Mouse (Mus musculus): ENCODE results near the gene Crygc. TPM values are rescaled to one million over a fixed set of nuclear protein-coding genes. Genes with fewer than 3 reads are reported as not detected.

The Crygc gene
- polyA plus RNA-seq, 1 experiment, result not detected

- Histone ChIP-seq H3K4me1 (ENCODE audit: control insufficient read depth, insufficient read depth, insufficient read length) (no peaks in the 10 kb centered on the region), H3K27ac (ENCODE audit: insufficient read depth, low read length) (no peak overlapping the region), H3K4me3 (ENCODE audit: extremely low read depth, insufficient read depth, insufficient read length) (no peak overlapping the region; the same call in 1 of the 2 replicates), H3K27me3 (ENCODE audit: control insufficient read depth, insufficient read depth, low read length) (no peaks in the 10 kb centered on the region), H3K36me3 (ENCODE audit: control insufficient read depth, insufficient read depth, low read length) (no peaks in the 10 kb centered on the region)
- peak; percentile 7 to 23 for DNase-seq (ENCODE audit: low read depth in 1 of 2, low spot score in 2 of 2)
- TF ChIP-seq POLR2A (IDR thresholded peaks at IDR 0.05; ENCODE audit: low read depth, low read length) (no peak), CTCF (IDR thresholded peaks at IDR 0.05; ENCODE audit: extremely low read depth, insufficient read depth, insufficient read length, insufficient replicate concordance) (peak; percentile 69; the same call in 1 of the 2 replicates)
- WGBS, result 24% methylated on average over 8 of the region's 8 CpGs
These were observed 38.7 kb upstream of the Crygc start for GRCm38 (mm10) chr1:65112031-65112806.

GRCm38 (mm10) chr1:65109756-65110435, 36.4 kb upstream of the Crygc start:
- Histone ChIP-seq H3K4me1 (ENCODE audit: control insufficient read depth, insufficient read depth, insufficient read length) (no peaks in the 10 kb centered on the region), H3K27me3 (ENCODE audit: control insufficient read depth, insufficient read depth, low read length) (no peaks in the 10 kb centered on the region), H3K4me3 (ENCODE audit: extremely low read depth, insufficient read depth, insufficient read length) (no peak overlapping the region), H3K27ac (ENCODE audit: insufficient read depth, low read length) (no peak overlapping the region), H3K36me3 (ENCODE audit: control insufficient read depth, insufficient read depth, low read length) (no peaks in the 10 kb centered on the region)
- DNase-seq (ENCODE audit: low read depth in 1 of 2, low spot score in 2 of 2), result no peak
- no peak for TF ChIP-seq POLR2A (IDR thresholded peaks at IDR 0.05; ENCODE audit: low read depth, low read length)
- TF ChIP-seq CTCF (IDR thresholded peaks at IDR 0.05; ENCODE audit: extremely low read depth, insufficient read depth, insufficient read length, insufficient replicate concordance), result no peak
- WGBS, result 90% methylated on average over 25 of the region's 25 CpGs

- H3K27me3 ChIP-seq (ENCODE audit: control insufficient read depth, insufficient read depth, low read length), result no peaks in the 10 kb centered on the region
- 85% methylated on average over 8 of the region's 8 CpGs for WGBS
These were observed 35.7 kb upstream of the Crygc start for GRCm38 (mm10) chr1:65109196-65109595.

GRCm38 (mm10) chr1:65107654-65108279, 34.3 kb upstream of the Crygc start:
- TF ChIP-seq POLR2A (IDR thresholded peaks at IDR 0.05; ENCODE audit: low read depth, low read length) (no peak), CTCF (IDR thresholded peaks at IDR 0.05; ENCODE audit: extremely low read depth, insufficient read depth, insufficient read length, insufficient replicate concordance) (no peak)
- DNase-seq (ENCODE audit: low read depth in 1 of 2, low spot score in 2 of 2), result no peak
- H3K4me3 ChIP-seq (ENCODE audit: extremely low read depth, insufficient read depth, insufficient read length), result no peak overlapping the region
- no peak overlapping the region for H3K27ac ChIP-seq (ENCODE audit: insufficient read depth, low read length)
- H3K27me3 ChIP-seq (ENCODE audit: control insufficient read depth, insufficient read depth, low read length), result no peaks in the 10 kb centered on the region
- H3K4me1 ChIP-seq (ENCODE audit: control insufficient read depth, insufficient read depth, insufficient read length), result no peaks in the 10 kb centered on the region
- H3K36me3 ChIP-seq (ENCODE audit: control insufficient read depth, insufficient read depth, low read length), result no peaks in the 10 kb centered on the region
- 65% methylated on average over 10 of the region's 10 CpGs for WGBS

More at GRCm38 (mm10) chr1:65109196-65109595, 35.7 kb upstream of the Crygc start:
- no peaks in the 10 kb centered on the region for H3K36me3 ChIP-seq (ENCODE audit: control insufficient read depth, insufficient read depth, low read length)
- no peak overlapping the region for H3K27ac ChIP-seq (ENCODE audit: insufficient read depth, low read length)
- TF ChIP-seq POLR2A (IDR thresholded peaks at IDR 0.05; ENCODE audit: low read depth, low read length) (no peak), CTCF (IDR thresholded peaks at IDR 0.05; ENCODE audit: extremely low read depth, insufficient read depth, insufficient read length, insufficient replicate concordance) (no peak)
- no peaks in the 10 kb centered on the region for H3K4me1 ChIP-seq (ENCODE audit: control insufficient read depth, insufficient read depth, insufficient read length)
- no peak overlapping the region for H3K4me3 ChIP-seq (ENCODE audit: extremely low read depth, insufficient read depth, insufficient read length)
- no peak for DNase-seq (ENCODE audit: low read depth in 1 of 2, low spot score in 2 of 2)

- WGBS, result 92% methylated on average over 11 of the region's 11 CpGs
- no peak for DNase-seq (ENCODE audit: low read depth in 1 of 2, low spot score in 2 of 2)
- Histone ChIP-seq H3K27ac (ENCODE audit: insufficient read depth, low read length) (no peak within 1 kb of the TSS), H3K4me1 (ENCODE audit: control insufficient read depth, insufficient read depth, insufficient read length) (no peaks in the 10 kb centered on the region), H3K36me3 (ENCODE audit: control insufficient read depth, insufficient read depth, low read length) (no peaks in the 10 kb centered on the region), H3K27me3 (ENCODE audit: control insufficient read depth, insufficient read depth, low read length) (no peaks in the 10 kb centered on the region), H3K4me3 (ENCODE audit: extremely low read depth, insufficient read depth, insufficient read length) (no peak within 1 kb of the TSS)
- no peak for TF ChIP-seq CTCF (IDR thresholded peaks at IDR 0.05; ENCODE audit: extremely low read depth, insufficient read depth, insufficient read length, insufficient replicate concordance)
- TF ChIP-seq POLR2A (IDR thresholded peaks at IDR 0.05; ENCODE audit: low read depth, low read length), result no peak
These were observed 29.8 kb upstream of the Crygc start, which contains the start of gene Cryga for GRCm38 (mm10) chr1:65103273-65103672. Gene Cryga (minus strand): TSS chr1:65103373.

GRCm38 (mm10) chr1:65096953-65097352, 23.5 kb upstream of the Crygc start:
- Histone ChIP-seq H3K4me3 (ENCODE audit: extremely low read depth, insufficient read depth, insufficient read length) (no peak overlapping the region), H3K27ac (ENCODE audit: insufficient read depth, low read length) (no peak overlapping the region), H3K36me3 (ENCODE audit: control insufficient read depth, insufficient read depth, low read length) (no peaks in the 10 kb centered on the region), H3K27me3 (ENCODE audit: control insufficient read depth, insufficient read depth, low read length) (no peaks in the 10 kb centered on the region), H3K4me1 (ENCODE audit: control insufficient read depth, insufficient read depth, insufficient read length) (no peaks in the 10 kb centered on the region)
- TF ChIP-seq POLR2A (IDR thresholded peaks at IDR 0.05; ENCODE audit: low read depth, low read length) (no peak), CTCF (IDR thresholded peaks at IDR 0.05; ENCODE audit: extremely low read depth, insufficient read depth, insufficient read length, insufficient replicate concordance) (no peak)
- no peak for DNase-seq (ENCODE audit: low read depth in 1 of 2, low spot score in 2 of 2)
- 76% methylated on average over 3 of the region's 3 CpGs for WGBS

Measured in spleen, adult 2 months (tissue).